Mouse (Mus musculus): ENCODE data around the gene Ttll8.

Ttll8 gene

GRCm38 (mm10) chr15:88921131-88921991, 32.9 kb downstream of the Ttll8 start:
- peak; percentile 83 for DNase-seq

- DNase-seq: no peak
Measured at GRCm38 (mm10) chr15:88920065-88920464, 34.2 kb downstream of the Ttll8 start.

GRCm38 (mm10) chr15:88919328-88919727, 34.9 kb downstream of the Ttll8 start:
- no peak for DNase-seq

GRCm38 (mm10) chr15:88917126-88917525, 37.1 kb downstream of the Ttll8 start:
- DNase-seq: no peak

- no peak for DNase-seq
Measured at GRCm38 (mm10) chr15:88916366-88916765, 37.9 kb downstream of the Ttll8 start.

- DNase-seq: no peak
Measured at GRCm38 (mm10) chr15:88915046-88915445, 39.2 kb downstream of the Ttll8 start.

- DNase-seq: no peak
Measured at GRCm38 (mm10) chr15:88906347-88906746, 47.9 kb downstream of the Ttll8 start.

GRCm38 (mm10) chr15:88904056-88904811, 50.0 kb downstream of the Ttll8 start:
- no peak for DNase-seq

- DNase-seq: no peak
Measured at GRCm38 (mm10) chr15:88903086-88903485, 51.1 kb downstream of the Ttll8 start.

- no peak for DNase-seq
Measured at GRCm38 (mm10) chr15:88902200-88902875, 51.9 kb downstream of the Ttll8 start.

- no peak for DNase-seq
Measured at GRCm38 (mm10) chr15:88896341-88896980, 57.8 kb downstream of the Ttll8 start.

- DNase-seq: no peak
Measured at GRCm38 (mm10) chr15:88895891-88896290, 58.3 kb downstream of the Ttll8 start.

GRCm38 (mm10) chr15:88895119-88895518, 59.1 kb downstream of the Ttll8 start:
- DNase-seq: no peak

- DNase-seq: no peak
Measured at GRCm38 (mm10) chr15:88892876-88893275, 61.3 kb downstream of the Ttll8 start.

- no peak for DNase-seq
Measured at GRCm38 (mm10) chr15:88892252-88892651, 62.0 kb downstream of the Ttll8 start.

GRCm38 (mm10) chr15:88891676-88892040, 62.6 kb downstream of the Ttll8 start:
- DNase-seq: no peak

- DNase-seq: peak; percentile 71
Measured at GRCm38 (mm10) chr15:88890751-88891675, 63.2 kb downstream of the Ttll8 start.

GRCm38 (mm10) chr15:88889994-88890393, 64.2 kb downstream of the Ttll8 start:
- no peak for DNase-seq

GRCm38 (mm10) chr15:88889032-88889431, 65.2 kb downstream of the Ttll8 start:
- no peak for DNase-seq

- no peak for DNase-seq
Measured at GRCm38 (mm10) chr15:88885376-88885775, 68.8 kb downstream of the Ttll8 start.

GRCm38 (mm10) chr15:88883342-88883741, 70.9 kb downstream of the Ttll8 start:
- DNase-seq: no peak

GRCm38 (mm10) chr15:88882851-88883250, 71.4 kb downstream of the Ttll8 start:
- DNase-seq: no peak
